Mouse (Mus musculus) limb, embryonic 14.5 days (tissue): ENCODE results near the gene Senp1. TPM values are rescaled to one million over a fixed set of nuclear protein-coding genes. Genes with fewer than 3 reads are reported as not detected.

Source experiments
- ATAC-seq: fragments of 200-750 bp; cut with Nextera tagmentation; 2 replicates; pipeline ENCODE4 v1.8.0; 2017; ENCODE audit warnings: low read depth, moderate number of reproducible peaks, moderate TSS enrichment; ENCODE audit not compliant: low FRiP score
- DNase-seq: peaks from one replicate; pipeline ENCODE4 v3.0.0-alpha.2; 2015; ENCODE audit warnings: low spot score
- H3K27ac ChIP-seq: fragments of 300-500 bp; sonication (generic); replicated peaks from 2 replicates; pipeline ENCODE4 v1.5.1; 2014; ENCODE audit warnings: low read depth, mild to moderate bottlenecking, low read length, moderate library complexity, mixed read lengths
- H3K27me3 ChIP-seq: fragments of 300-500 bp; sonication (generic); 2 replicates; pipeline ENCODE4 v1.6.1; 2014; ENCODE audit warnings: low read length, mixed read lengths; ENCODE audit not compliant: control insufficient read depth, insufficient read depth
- H3K36me3 ChIP-seq: fragments of 300-500 bp; sonication (generic); 2 replicates; pipeline ENCODE4 v1.6.1; 2014; ENCODE audit warnings: mild to moderate bottlenecking, low read length, moderate library complexity, mixed read lengths; ENCODE audit not compliant: control insufficient read depth, insufficient read depth
- H3K4me1 ChIP-seq: fragments of 300-500 bp; sonication (generic); 2 replicates; pipeline ENCODE4 v1.6.1; 2014; ENCODE audit warnings: antibody characterized with exemption, low read length, mixed read lengths; ENCODE audit not compliant: control insufficient read depth, insufficient read depth
- H3K4me2 ChIP-seq: fragments of 300-500 bp; sonication (generic); replicated peaks from 2 replicates; pipeline ENCODE4 v1.6.1; 2014; ENCODE audit warnings: low read depth, mild to moderate bottlenecking, low read length, moderate library complexity; ENCODE audit not compliant: severe bottlenecking
- H3K4me3 ChIP-seq: fragments of 300-500 bp; sonication (generic); replicated peaks from 2 replicates; pipeline ENCODE4 v1.5.1; 2014; ENCODE audit warnings: low read length
- H3K9ac ChIP-seq: fragments of 300-500 bp; sonication (generic); 2 replicates; pipeline ENCODE4 v1.6.1; 2014; ENCODE audit warnings: mild to moderate bottlenecking, low read depth, low read length, moderate library complexity; ENCODE audit not compliant: severe bottlenecking
- H3K9me3 ChIP-seq: fragments of 300-500 bp; sonication (generic); 2 replicates; pipeline ENCODE4 v1.6.1; 2016; ENCODE audit warnings: low read length; ENCODE audit not compliant: control insufficient read depth
- POLR2A ChIP-seq: fragments of 200-500 bp; IDR thresholded peaks from 2 replicates; pipeline ENCODE4 v1.8.0; 2012; ENCODE audit warnings: inconsistent platforms, mild to moderate bottlenecking, moderate library complexity, borderline replicate concordance; ENCODE audit not compliant: insufficient read depth, insufficient read length; ENCODE audit errors: extremely low read depth
- WGBS: fragments of 180-500 bp; shearing (Covaris S2); extraction: QIAGEN DNeasy Blood & Tissue Kit; methylation state at CpG from one replicate; pipeline ENCODE4 v1.1.7; 2014; 5-methylcytosine and 5-hydroxymethylcytosine counted together
- polyA plus RNA-seq, 2 experiments: library from polyadenylated mRNA; depleted of rRNA in 1 of 2; stranded (reverse) in 1 of 2; unstranded in 1 of 2; fragments of >200 nt; fragmentation: Nextera tagmentation in 1 of 2; extraction: Ambion mirVana in 1 of 2; gene quantifications; 2 replicates each; pipeline versions ENCODE4 v1.2.1 to v1.2.3; 2012 to 2014

Senp1 gene
- polyA plus RNA-seq, 2 experiments = 30.5 to 32.5 TPM

GRCm38 (mm10) chr15:98088889-98089288 is 4.7 kb downstream of the Senp1 start:
- Histone ChIP-seq H3K9ac (no peak overlapping the region), H3K27me3 (no peaks in the 10 kb centered on the region), H3K9me3 (no peaks in the 10 kb centered on the region), H3K4me1 (peaks cover 8% of the 10 kb centered on the region; the same call in 1 of the 2 replicates), H3K4me2 (no peak overlapping the region), H3K36me3 (peaks cover 25% of the 10 kb centered on the region), H3K4me3 (no peak overlapping the region), H3K27ac (no peak overlapping the region)
- 81% methylated on average over 1 of the region's 1 CpGs for WGBS
- TF ChIP-seq POLR2A = no peak
- ATAC-seq (no peak), DNase-seq (no peak)

- no peak for TF ChIP-seq POLR2A
- Histone ChIP-seq H3K4me3 (no peak overlapping the region), H3K36me3 (peaks cover 74% of the 10 kb centered on the region), H3K9ac (no peak overlapping the region), H3K9me3 (no peaks in the 10 kb centered on the region), H3K27me3 (no peaks in the 10 kb centered on the region), H3K4me1 (no peaks in the 10 kb centered on the region), H3K4me2 (no peak overlapping the region), H3K27ac (no peak overlapping the region)
- DNase-seq (no peak), ATAC-seq (no peak)
- 91% methylated on average over 6 of the region's 6 CpGs for WGBS
These were observed 16.6 kb downstream of the Senp1 start for GRCm38 (mm10) chr15:98076901-98077300.

- ATAC-seq (no peak), DNase-seq (no peak)
- Histone ChIP-seq H3K4me2 (no peak overlapping the region), H3K9me3 (no peaks in the 10 kb centered on the region), H3K27ac (no peak overlapping the region), H3K4me1 (no peaks in the 10 kb centered on the region), H3K9ac (no peak overlapping the region), H3K4me3 (no peak overlapping the region), H3K27me3 (no peaks in the 10 kb centered on the region), H3K36me3 (peaks cover 78% of the 10 kb centered on the region)
- WGBS = 90% methylated on average over 16 of the region's 16 CpGs
- no peak for TF ChIP-seq POLR2A
These were observed 18.5 kb downstream of the Senp1 start for GRCm38 (mm10) chr15:98075034-98075433.

- no peak for TF ChIP-seq POLR2A
- Histone ChIP-seq H3K9ac (no peak overlapping the region), H3K27ac (no peak overlapping the region), H3K9me3 (no peaks in the 10 kb centered on the region), H3K4me3 (no peak overlapping the region), H3K36me3 (peaks cover 78% of the 10 kb centered on the region), H3K27me3 (no peaks in the 10 kb centered on the region), H3K4me1 (no peaks in the 10 kb centered on the region), H3K4me2 (no peak overlapping the region)
- DNase-seq (no peak), ATAC-seq (no peak)
- 96% methylated on average over 8 of the region's 8 CpGs for WGBS
These were observed 19.0 kb downstream of the Senp1 start for GRCm38 (mm10) chr15:98074521-98074920.

GRCm38 (mm10) chr15:98070376-98070775 is 23.2 kb downstream of the Senp1 start:
- no peak for TF ChIP-seq POLR2A
- H3K4me3 ChIP-seq = no peak overlapping the region
- H3K9ac ChIP-seq = no peak overlapping the region
- H3K9me3 ChIP-seq = no peaks in the 10 kb centered on the region
- peaks cover 75% of the 10 kb centered on the region for H3K36me3 ChIP-seq
- ATAC-seq (no peak), DNase-seq (no peak)
- WGBS = 85% methylated on average over 3 of the region's 3 CpGs
- no peaks in the 10 kb centered on the region for H3K4me1 ChIP-seq
- no peak overlapping the region for H3K4me2 ChIP-seq
- no peak overlapping the region for H3K27ac ChIP-seq
- H3K27me3 ChIP-seq = no peaks in the 10 kb centered on the region

- WGBS = 88% methylated on average over 8 of the region's 8 CpGs
- H3K9me3 ChIP-seq = no peaks in the 10 kb centered on the region
- no peak overlapping the region for H3K4me2 ChIP-seq
- ATAC-seq (no peak), DNase-seq (no peak)
- H3K27ac ChIP-seq = no peak overlapping the region
- peaks cover 74% of the 10 kb centered on the region for H3K36me3 ChIP-seq
- H3K4me1 ChIP-seq = no peaks in the 10 kb centered on the region
- H3K9ac ChIP-seq = no peak overlapping the region
- TF ChIP-seq POLR2A = no peak
- H3K27me3 ChIP-seq = no peaks in the 10 kb centered on the region
- H3K4me3 ChIP-seq = no peak overlapping the region
These were observed 23.8 kb downstream of the Senp1 start for GRCm38 (mm10) chr15:98069566-98070245.
